Mouse (Mus musculus): ENCODE data around the gene Rgs10.

The Rgs10 gene

DNA sequence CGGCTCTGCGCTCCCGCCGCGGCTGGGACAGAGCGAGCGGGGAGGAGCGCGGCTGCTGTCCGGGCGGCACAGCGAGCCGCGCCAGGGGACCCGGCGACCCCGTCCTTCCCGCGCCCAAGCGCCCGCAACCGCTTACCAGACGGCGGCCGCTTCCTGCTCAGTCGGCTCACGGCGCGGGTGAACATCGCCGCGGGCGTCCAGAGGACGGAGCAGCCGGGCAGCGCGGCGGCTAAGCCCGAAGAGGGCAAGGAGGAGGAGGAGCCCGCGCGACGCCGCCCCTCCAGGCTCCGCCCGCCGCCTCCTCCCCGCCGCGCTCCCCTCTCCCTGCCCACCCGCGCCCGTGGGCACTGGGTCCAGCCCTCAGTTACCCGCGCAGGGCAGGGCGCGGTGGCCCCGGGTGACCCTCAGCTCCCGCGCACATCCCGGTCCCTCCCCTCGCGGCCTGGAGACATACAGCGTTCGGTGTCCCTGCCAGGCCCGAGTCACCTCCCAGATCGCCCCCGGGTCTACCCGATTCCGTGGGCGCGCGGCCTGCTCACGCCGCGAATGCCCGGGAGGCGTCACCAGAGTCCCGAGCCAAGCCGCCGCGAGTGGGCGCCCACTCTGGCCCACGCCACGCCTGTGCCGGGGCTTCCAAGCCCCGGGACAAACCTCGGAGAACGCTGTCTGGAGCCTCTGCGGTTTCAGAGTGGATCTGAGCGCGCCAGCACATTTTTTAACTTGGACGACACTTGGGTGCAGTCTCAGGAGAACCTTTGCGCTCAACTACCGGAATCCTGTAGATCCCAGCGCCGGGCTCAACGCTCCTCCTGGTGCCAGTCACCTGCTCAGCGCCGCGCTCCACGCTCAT lies at the start of gene Rgs10:
Gene Rgs10 (minus strand): TSS at position 829 of the 850 bp plus-strand sequence.
- peak in 1 of 2 experiments; percentile 62 for DNase-seq (ENCODE audit: low spot score in 2 of 2)

GRCm38 (mm10) chr7:128462406-128462805 lies 43.8 kb upstream of the Rgs10 start:
- DNase-seq (ENCODE audit: low spot score in 2 of 2): no peak

- peak; percentile 97 for DNase-seq (ENCODE audit: low spot score in 2 of 2)
Measured at GRCm38 (mm10) chr7:128461285-128462215, 43.0 kb upstream of the Rgs10 start, which contains the start of gene Tial1. Gene Tial1 (minus strand): TSS chr7:128461717.

DNA sequence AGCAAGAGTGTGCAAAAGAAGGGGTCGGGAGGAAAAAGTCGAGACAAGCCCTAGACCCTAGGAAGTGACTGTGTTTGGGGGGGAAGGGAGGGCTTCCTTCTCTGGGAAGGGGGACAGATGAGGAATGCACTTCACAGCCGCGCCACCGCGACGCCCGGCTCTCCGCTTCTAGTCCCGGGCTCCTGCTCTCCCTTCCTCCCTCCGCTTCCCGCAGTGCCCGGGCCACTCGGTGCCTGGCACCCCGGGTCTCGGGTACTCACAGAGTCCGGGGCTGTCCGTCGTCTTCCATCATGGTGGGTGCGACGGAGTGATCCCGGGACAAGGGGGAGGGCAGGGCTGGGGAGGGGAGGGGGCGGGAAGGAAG lies 42.3 kb upstream of the Rgs10 start:
- no peak for DNase-seq (ENCODE audit: low spot score in 2 of 2)

DNA sequence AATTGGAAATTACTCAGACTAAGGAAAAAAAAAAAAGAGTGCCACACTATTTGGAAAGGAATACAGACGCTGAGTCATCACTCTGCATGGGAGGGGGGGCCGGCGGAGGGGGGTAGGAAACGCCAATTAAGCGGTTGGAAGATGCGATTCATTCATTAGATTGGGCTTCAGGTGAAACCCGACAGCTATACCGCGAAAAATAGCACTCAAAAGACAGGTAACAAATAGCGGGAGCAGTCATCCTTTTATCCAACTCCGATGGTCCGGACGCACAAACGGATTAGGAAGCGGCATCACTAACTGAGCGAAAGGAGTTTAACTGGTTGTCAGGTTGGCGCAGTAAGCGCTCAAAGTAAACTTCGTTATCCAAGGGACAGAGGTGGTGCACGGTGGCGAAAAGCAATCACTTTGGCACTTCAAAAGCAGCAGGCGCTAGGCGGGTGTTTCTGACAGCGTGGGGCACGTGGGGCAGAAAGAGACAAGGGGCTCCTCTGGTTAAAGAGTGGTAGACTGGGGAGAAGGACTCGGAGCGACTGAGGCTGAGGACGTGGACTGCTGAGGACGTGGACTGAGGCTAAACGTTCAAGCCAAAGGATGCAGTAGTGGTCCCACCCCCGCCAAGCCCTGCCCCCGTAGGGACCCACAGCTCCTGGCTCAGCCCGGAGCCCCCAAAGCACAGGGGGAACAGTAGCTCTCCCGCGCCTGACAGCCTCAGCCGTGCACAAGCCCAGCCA lies 41.7 kb upstream of the Rgs10 start:
- DNase-seq (ENCODE audit: low spot score in 2 of 2): peak in 1 of 2 experiments; percentile 26

- no peak for DNase-seq (ENCODE audit: low spot score in 2 of 2)
Measured at GRCm38 (mm10) chr7:128459791-128460130, 41.2 kb upstream of the Rgs10 start.

GRCm38 (mm10) chr7:128458011-128458410 lies 39.5 kb upstream of the Rgs10 start:
- DNase-seq (ENCODE audit: low spot score in 2 of 2): no peak

- no peak for DNase-seq (ENCODE audit: low spot score in 2 of 2)
Measured at GRCm38 (mm10) chr7:128452731-128453130, 34.2 kb upstream of the Rgs10 start.

DNA sequence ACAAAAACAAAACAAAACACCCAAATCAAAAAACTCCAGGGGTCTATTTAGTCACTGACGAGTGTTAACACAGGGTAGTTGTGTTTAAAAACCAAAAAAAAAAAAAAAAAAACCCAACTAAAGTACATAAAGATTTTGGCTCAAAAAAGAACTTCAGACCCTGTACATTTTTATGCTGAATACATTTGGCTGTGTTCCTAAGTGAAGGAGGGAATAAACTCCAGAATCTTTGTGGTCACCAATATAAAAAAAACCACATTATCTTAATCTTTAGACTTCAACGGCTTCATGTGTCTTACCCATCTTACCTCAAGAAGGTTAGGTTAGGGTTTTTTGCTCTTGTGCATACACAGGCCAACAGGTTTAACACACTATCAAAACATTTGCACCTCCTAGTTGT lies 22.0 kb upstream of the Rgs10 start:
- DNase-seq (ENCODE audit: low spot score in 2 of 2): no peak

DNA sequence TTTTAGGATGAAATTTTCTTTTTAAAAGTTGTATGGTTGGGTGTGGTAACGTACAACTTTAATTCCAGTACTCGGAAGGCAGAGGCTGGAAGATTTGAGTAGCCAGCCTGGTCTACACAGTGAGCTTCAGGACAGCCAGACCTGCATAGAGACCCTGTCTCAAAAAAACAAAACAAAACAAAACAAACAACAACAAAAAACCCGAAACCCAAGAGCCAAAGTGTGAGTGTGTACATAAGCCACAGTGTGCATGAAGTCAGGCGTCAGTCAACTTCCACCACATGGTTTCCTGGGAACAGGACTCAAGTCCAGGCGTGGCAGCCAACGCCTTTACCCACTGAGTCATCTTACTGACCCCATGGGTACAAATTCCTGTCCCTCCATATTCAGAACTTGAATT lies 20.7 kb upstream of the Rgs10 start:
- DNase-seq (ENCODE audit: low spot score in 2 of 2): no peak

DNA sequence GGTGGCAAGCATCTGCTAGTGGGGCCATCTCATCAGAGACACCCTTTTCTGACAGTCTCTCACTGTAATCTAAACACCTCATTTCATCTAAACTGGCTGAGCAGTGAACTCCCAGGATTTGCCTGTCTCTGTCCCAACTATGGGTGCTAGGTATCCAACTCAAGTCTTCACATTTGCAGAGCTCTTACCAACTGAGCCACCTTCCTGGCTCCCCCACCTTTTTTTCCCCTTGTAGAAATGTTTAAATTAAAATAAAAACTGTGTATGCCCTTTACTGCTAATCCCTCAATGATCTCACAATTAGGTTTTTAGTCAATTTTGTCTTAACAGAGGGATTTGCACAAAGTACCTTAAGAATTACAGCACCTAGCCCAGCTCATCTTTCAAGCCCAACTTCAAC lies 19.6 kb upstream of the Rgs10 start:
- DNase-seq (ENCODE audit: low spot score in 2 of 2): no peak

- DNase-seq (ENCODE audit: low spot score in 2 of 2): no peak
Measured at GRCm38 (mm10) chr7:128433213-128433612, 14.7 kb upstream of the Rgs10 start.

DNA sequence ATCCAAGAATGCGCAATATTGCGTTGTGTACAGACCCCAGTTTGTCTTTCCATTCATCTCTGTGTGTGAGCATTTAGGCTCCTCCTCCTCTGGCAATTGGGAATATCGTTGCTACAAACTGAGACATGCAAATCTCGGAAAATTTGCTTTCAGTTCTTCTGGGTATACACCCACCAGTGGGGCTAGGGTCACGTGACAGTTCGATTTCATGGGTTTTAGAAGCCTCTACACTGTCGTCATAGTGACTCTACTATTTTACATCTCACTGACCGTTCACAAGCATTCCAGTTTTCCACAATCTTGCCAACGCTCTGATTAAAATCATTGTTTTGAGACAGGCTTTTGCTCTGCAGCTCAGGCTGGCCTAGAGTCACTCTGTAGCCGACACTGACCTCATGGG lies 14.0 kb upstream of the Rgs10 start:
- no peak for DNase-seq (ENCODE audit: low spot score in 2 of 2)

DNA sequence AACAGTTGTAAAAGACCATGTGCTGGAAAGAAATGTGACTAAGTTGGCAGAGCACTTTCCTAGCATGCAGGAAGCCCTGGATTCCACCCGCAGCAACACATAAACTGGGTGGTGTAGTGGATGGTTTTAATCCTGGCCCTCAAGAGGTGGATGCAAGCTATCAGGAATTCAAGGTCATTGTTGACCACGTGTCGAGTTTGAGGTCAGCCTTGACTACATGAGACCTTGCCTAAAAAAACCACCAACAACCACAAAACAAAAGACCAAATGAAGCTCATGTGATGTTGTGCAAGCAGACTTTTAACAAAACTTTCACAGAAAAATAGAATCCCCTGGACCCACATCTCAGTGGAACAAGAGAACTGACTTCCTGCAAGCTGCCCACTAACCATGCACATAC lies 3.9 kb upstream of the Rgs10 start:
- no peak for DNase-seq (ENCODE audit: low spot score in 2 of 2)

GRCm38 (mm10) chr7:128421701-128422100 lies 3.1 kb upstream of the Rgs10 start:
- no peak for DNase-seq (ENCODE audit: low spot score in 2 of 2)

DNA sequence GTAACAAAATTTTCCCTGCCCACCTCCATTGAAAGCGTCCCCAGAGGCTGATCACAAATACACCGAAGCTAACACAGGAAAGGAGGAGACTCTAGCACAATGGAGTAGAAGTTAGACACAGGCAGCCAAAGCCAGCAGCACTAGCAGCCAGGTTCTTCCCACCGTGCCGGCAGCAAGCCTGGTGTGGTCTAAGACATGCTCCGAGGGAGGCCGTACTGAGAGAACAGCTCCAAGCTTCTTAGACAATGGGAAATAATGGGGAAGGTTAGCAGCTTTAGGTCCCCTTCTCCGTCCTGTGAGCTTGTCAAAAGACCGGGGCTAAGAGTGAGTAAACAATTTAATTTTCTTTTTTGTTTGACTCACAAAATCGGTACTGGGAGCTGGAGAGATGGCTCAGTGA lies 1.1 kb upstream of the Rgs10 start:
- no peak for DNase-seq (ENCODE audit: low spot score in 2 of 2)

DNA sequence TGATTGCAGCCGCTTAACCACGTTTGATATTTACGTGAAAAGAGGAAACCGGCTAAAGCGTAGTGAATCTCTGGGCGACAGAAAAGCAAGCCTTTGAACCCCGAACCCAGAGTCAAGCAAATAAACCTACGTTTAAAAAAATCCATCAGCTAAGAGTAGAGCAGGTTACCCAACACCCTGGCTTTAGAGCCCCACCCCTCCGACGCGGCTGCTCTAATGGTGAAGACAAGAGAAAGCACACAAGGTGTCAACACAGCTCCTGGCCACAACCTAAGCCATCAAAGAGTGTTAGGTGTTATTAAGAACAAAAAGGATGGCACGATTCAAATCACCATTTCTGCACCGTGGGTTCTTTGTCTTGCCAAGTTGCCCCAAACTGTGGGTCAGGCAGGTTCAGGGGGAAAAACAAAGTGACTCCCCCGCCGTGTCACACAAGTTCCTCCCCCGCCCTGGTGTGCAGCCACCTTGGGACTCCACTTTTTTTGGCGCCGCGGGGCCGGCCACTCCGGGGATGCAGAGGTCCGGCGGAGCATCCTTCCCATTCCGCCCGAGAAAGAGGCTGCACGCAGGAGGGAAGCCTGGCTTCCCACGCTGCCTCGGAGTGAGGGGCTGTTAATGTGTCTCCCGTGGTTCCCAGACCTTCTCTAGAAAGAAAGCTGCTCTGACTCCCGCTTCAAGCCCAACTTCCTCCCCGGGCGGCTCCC lies 1.2 kb downstream of the Rgs10 start:
- DNase-seq (ENCODE audit: low spot score in 2 of 2): no peak

- DNase-seq (ENCODE audit: low spot score in 2 of 2): no peak
Measured at GRCm38 (mm10) chr7:128416664-128417063, 1.9 kb downstream of the Rgs10 start.

DNA sequence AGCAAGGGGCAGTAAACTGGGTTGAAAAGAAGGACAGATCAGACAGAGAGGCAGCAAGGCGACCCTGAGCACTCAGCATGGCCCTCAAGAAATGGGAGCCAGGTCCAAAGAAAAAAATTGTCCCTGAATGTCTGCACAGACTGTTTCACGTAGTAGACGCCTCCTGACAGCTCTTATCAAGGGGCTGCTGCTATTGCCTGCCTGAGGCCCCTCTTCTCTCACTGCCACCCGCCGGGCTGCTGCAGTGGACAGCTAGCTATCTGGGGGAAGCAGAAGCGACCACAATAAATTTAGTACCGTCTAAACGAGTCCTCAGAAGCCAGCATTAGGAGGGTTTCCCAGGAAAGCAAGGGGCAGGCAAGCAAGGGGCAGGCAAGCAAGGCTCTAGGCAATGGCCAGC lies 4.1 kb downstream of the Rgs10 start:
- DNase-seq (ENCODE audit: low spot score in 2 of 2): no peak

- DNase-seq (ENCODE audit: low spot score in 2 of 2): no peak
Measured at GRCm38 (mm10) chr7:128412071-128412833, 6.3 kb downstream of the Rgs10 start.

Measured in urinary bladder, postnatal 4 days (tissue).